Mouse (Mus musculus): Measurements from ENCODE around the gene Zmiz1.
A peak's percentile ranks its signal among the peaks of the same experiment; 100 is the strongest.

Zmiz1 gene

DNA sequence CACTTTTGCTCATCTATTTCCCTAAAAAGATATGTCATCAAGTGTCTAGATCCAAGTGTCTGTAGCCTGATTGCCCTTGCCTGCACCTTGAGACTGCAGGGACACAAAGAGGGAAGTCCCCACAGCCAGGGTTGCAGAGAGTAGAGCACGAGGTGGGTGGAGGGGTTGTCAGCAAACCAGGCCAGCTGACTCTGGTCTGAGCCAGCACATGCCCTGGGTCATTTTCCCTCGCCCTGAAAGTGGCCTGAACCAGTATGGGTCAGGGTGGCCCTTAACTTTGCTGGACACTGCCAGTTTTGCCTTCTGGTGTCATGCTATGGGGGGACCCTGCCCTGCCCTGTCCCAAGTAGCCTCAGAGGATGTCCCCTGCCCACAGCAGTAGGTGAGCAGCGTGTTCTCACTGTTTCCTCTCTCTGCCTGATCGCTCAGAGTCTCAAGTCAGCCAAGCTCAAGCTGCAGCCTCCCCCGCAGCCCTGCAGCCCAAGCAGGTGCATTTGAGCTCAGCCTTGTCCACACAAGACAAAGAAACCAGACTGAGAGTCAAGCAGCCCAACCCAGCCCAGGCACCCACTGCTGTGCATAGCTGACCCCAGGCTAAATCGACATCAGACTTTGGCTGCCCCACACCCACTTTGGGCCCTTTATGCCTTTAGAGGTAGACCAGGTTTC is 14.1 kb downstream of the Zmiz1 start:
- DNase-seq (ENCODE audit: low read depth) = peak; percentile 64

- DNase-seq (ENCODE audit: low read depth) = no peak
Observed at GRCm38 (mm10) chr14:25474017-25474416, 15.0 kb downstream of the Zmiz1 start.

DNA sequence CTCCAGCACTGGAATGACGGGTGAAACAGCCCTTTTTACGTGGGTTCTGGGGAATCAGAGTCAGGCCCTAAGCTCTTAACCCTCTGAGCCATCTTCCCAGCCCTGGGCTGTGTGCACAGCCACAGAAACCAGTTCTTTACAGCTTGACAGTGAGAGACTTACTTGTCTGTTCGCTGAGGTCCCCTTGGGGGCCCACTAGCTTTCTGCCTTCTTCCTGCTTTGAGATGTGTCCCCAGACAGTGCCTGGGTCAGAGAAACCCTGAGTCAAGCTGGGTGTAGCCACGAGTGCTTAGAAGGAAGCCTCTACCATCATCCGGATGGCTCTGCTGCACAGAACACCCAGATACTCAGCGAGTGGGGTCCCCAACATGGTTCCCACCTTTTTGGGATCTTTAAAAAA is 15.7 kb downstream of the Zmiz1 start:
- DNase-seq (ENCODE audit: low read depth) = no peak

- no peak for DNase-seq (ENCODE audit: low read depth)
Observed at GRCm38 (mm10) chr14:25476048-25476447, 17.1 kb downstream of the Zmiz1 start.

DNA sequence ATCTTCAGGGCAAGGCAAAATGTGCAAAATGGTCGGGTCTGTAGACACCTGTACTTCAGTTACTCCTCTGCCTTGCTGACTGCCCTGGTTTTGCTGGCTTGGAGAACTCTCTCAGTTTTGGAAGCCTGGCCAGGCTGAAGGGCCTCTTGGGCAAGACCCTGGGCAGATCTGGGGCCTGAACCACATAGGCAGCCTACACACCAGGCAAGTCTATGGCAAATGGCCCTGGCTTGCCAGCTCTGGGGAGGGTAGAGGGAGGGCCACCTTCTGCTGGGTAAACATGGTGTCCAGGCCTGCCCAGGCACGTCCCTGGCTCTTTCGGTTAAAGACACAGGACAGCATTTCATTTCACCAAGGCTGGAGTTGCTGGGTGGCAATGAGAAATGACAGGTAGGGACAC is 17.5 kb downstream of the Zmiz1 start:
- DNase-seq (ENCODE audit: low read depth) = no peak

GRCm38 (mm10) chr14:25477268-25477667 is 18.3 kb downstream of the Zmiz1 start:
- no peak for DNase-seq (ENCODE audit: low read depth)

DNA sequence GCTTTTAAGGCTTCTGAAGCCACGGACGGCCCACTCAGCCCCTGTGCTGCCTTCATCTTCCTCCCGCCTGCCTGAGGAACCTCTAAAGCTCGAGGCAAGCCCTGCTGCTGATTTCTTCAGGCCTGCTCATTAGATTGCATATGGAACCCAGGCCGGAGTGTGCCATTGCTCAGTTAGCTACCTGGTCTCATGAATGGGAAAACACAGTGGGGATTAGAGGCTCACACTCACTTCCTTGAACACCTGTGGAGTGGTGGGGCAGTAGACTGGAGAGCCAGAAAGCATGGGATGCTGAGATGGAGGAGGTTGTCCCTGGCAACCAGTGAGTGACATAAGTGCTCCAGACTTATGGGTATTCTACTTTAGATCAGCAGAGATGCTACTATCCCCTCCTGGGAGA is 19.3 kb downstream of the Zmiz1 start:
- DNase-seq (ENCODE audit: low read depth) = no peak

DNA sequence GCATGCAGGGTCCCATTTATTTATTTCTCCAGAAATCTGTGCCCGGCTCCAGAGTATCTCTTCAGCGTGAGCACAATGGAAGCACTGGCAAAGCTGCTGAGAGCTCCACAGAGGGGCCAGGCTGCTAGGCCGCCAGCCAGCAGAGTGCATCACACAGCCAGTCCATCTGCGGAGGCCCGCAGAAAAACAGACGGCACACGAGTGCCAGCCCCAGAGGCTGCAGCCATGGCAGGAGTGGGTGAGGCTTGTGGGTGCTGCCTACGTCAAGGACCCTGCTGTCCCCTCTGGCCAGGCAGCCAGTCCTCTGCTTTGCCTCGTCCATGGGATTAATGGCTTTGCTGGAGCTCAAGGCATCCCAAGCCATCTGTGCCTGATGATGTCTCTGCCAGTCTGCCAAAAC is 19.8 kb downstream of the Zmiz1 start:
- no peak for DNase-seq (ENCODE audit: low read depth)

GRCm38 (mm10) chr14:25479841-25480252 is 20.9 kb downstream of the Zmiz1 start:
- DNase-seq (ENCODE audit: low read depth) = no peak

DNA sequence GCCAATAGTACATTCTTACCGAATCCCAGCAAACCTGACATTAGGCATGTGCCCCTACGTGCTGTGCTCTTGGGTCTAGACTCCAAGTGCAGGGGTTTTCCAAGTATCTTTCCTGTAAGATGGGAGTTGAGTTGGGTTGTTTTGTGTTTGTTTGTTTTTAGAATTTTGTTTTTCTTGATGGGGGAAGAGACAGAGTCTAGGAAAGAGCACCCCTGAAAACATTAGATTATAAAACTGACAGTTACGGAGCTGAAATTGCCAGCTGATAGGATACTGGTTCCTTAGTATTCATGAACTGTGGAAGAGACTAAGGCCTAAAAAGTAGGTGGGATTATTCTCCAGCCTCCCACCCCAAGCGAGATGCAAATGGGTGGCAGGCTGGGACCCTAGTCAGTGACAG is 21.5 kb downstream of the Zmiz1 start:
- DNase-seq (ENCODE audit: low read depth) = no peak

DNA sequence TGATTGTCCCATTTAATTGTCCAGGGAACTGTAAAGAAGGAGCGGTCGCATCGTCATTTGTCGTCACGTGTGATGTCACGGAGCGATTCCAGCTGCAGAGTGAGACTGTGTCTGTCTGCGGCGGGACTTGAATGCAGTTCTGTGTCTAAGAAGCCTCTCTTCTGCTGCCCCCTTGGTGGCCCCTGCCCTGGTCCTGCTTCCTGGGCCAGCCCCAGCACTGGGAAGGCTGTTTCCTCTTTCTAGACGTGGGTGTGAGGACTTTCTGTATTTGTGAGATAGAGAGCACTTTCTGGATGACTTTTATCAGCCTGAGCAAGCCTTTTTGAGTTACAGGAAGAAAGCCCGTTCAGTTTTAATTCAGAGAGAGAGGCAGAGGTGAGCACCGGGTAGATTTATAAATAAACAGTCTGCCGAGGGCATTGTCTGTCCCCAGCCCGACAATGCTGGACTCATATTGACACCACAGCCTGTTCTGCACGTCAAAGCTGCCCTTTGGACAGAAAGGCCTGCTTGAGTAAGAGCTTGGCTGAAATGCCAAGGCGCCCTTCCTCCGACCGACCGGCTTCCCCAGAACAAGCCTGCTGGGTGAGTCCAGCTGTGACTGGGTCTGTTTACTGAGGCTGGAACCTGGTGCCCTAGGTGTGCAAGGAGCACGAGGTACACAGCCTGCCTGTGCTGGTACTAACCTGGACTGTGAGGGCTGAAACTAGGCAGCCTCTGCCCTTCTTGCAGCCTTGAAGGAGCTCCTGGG is 22.1 kb downstream of the Zmiz1 start:
- peak; percentile 45 for DNase-seq (ENCODE audit: low read depth)

- no peak for DNase-seq (ENCODE audit: low read depth)
Observed at GRCm38 (mm10) chr14:25481667-25482331, 22.8 kb downstream of the Zmiz1 start.

- DNase-seq (ENCODE audit: low read depth) = no peak
Observed at GRCm38 (mm10) chr14:25482404-25482803, 23.4 kb downstream of the Zmiz1 start.

DNA sequence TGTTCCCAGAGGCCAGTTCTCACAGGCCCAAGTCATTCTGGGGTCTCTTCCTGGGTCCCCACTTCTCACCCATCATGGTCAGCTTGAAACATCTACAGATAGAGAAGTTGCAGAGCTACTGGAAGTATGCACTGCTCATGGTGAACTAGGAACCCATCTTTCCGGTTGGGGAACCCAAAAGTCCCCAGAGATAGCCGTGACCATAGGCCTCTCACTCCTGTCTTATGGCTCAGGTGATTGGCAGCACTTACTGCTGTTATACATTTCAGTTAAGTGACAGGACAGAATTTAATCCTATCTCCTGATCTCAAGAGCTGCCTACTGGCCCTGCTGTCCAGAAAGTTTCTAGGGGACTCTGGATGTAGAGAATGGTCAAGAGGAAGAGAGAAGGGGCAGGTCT is 24.3 kb downstream of the Zmiz1 start:
- no peak for DNase-seq (ENCODE audit: low read depth)

DNA sequence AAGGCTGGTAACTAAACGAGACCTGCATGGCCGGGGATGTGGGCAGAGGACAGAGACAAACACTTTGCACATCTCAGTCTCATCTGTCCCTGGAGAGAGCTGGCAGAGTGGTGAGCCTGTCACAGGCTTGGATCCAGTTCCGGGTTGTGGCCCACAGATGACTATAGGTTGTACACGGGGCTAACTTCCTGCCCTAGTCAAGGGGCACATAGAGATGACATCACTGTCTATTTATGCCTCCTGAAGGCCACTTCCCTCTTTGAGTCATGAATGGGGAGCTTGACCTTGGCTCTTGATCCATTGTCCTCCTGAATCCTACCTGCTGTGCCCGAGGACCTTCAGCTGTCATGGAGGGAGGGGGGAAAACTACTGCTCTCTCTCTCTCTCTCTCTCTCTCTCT is 25.1 kb downstream of the Zmiz1 start:
- DNase-seq (ENCODE audit: low read depth) = peak; percentile 60

DNA sequence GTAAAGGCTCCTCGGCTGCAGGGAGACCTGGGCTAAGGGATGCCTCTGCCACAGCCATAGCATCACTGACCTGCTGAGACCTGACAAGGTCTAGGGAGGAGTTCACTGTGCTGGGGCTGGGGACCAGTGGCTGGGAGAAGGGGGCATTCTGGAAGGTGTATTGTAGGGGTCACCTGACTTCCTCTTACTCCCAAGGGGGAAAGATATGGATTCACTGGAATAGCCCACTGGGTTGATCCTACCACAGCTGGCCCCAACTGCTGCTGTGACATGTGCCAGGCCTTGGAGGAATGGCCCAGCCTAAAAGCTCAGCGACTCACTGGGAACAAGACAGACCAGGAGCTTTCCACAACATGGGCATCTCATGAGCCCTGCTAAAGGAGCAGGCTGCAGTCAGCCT is 27.2 kb downstream of the Zmiz1 start:
- DNase-seq (ENCODE audit: low read depth) = no peak

GRCm38 (mm10) chr14:25486742-25487469 is 27.9 kb downstream of the Zmiz1 start:
- no peak for DNase-seq (ENCODE audit: low read depth)

GRCm38 (mm10) chr14:25487470-25487955 is 28.5 kb downstream of the Zmiz1 start:
- DNase-seq (ENCODE audit: low read depth) = no peak

GRCm38 (mm10) chr14:25488097-25488613 is 29.2 kb downstream of the Zmiz1 start:
- DNase-seq (ENCODE audit: low read depth) = no peak

GRCm38 (mm10) chr14:25489336-25490078 is 30.5 kb downstream of the Zmiz1 start:
- no peak for DNase-seq (ENCODE audit: low read depth)

DNA sequence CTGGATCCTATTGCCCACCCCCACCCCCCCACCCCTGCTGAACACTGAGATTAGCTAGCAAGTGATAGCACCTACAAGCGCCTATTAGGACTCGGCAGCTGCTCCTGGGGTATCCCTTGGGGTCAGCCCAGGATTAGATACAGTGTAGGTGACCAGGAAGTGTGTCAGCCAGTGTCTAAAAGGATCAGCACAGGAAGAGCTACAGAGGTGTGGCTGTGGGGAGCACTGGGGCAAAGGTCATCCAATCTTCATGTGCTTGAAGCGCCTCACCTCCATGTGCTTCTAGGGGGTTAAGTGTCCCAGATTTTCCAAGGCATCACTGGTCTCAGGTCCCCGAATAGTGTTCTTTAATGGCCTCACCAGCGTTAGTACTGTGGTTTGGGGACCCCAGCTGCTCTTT is 33.0 kb downstream of the Zmiz1 start:
- DNase-seq (ENCODE audit: low read depth) = no peak
